Mouse (Mus musculus) midbrain, embryonic 14.5 days (tissue): ENCODE data around the gene Pramel3. TPM values are rescaled to one million over a fixed set of nuclear protein-coding genes. Genes with fewer than 3 reads are reported as not detected.
"Not testable (repeated sequence)": the region's sequence is repeated elsewhere in the genome, so short reads cannot be mapped to it uniquely, and the experiment has no call there.

ENCODE experiments used
- ATAC-seq: fragments of 200-750 bp; cut with Nextera tagmentation; 2 replicates; pipeline ENCODE4 v1.8.0; 2017; ENCODE audit warnings: moderate number of reproducible peaks, moderate library complexity; ENCODE audit not compliant: low FRiP score, low TSS enrichment
- DNase-seq: peaks from one replicate; pipeline ENCODE4 v3.0.0-alpha.2; 2015
- H3K27ac ChIP-seq: fragments of 300-500 bp; sonication (generic); replicated peaks from 2 replicates; pipeline ENCODE4 v1.5.1; 2014; ENCODE audit warnings: mild to moderate bottlenecking, low read depth, low read length, moderate library complexity
- H3K27me3 ChIP-seq: fragments of 300-500 bp; sonication (generic); 2 replicates; pipeline ENCODE4 v1.6.1; 2014; ENCODE audit warnings: low read length, control low read depth, mixed read lengths; ENCODE audit not compliant: control insufficient read depth, insufficient read depth
- H3K36me3 ChIP-seq: fragments of 300-500 bp; sonication (generic); 2 replicates; pipeline ENCODE4 v1.6.1; 2014; ENCODE audit warnings: low read length, control low read depth; ENCODE audit not compliant: control insufficient read depth, insufficient read depth
- H3K4me1 ChIP-seq: fragments of 300-500 bp; sonication (generic); 2 replicates; pipeline ENCODE4 v1.6.1; 2014; ENCODE audit warnings: mild to moderate bottlenecking, antibody characterized with exemption, low read length, control low read depth; ENCODE audit not compliant: control insufficient read depth, insufficient read depth
- H3K4me2 ChIP-seq: fragments of 300-500 bp; sonication (generic); 2 replicates; pipeline ENCODE4 v1.6.1; 2014; ENCODE audit warnings: mild to moderate bottlenecking, low read length, moderate library complexity
- H3K4me3 ChIP-seq: fragments of 300-500 bp; sonication (generic); replicated peaks from 2 replicates; pipeline ENCODE4 v1.5.1; 2014; ENCODE audit warnings: low read depth, low read length
- H3K9ac ChIP-seq: fragments of 300-500 bp; sonication (generic); replicated peaks from 2 replicates; pipeline ENCODE4 v1.6.1; 2014; ENCODE audit warnings: mild to moderate bottlenecking, low read length, moderate library complexity
- H3K9me3 ChIP-seq: fragments of 300-500 bp; sonication (generic); 2 replicates; pipeline ENCODE4 v1.6.1; 2016; ENCODE audit warnings: low read length, control low read depth, mixed read lengths; ENCODE audit not compliant: control insufficient read depth
- WGBS: fragments of 180-500 bp; shearing (Covaris S2); extraction: QIAGEN DNeasy Blood & Tissue Kit; methylation state at CpG from one replicate; pipeline ENCODE4 v1.1.7; 2014; 5-methylcytosine and 5-hydroxymethylcytosine counted together
- polyA plus RNA-seq: library from polyadenylated mRNA; unstranded; fragments of >200 nt; fragmentation: Nextera tagmentation; extraction: Ambion mirVana; gene quantifications from 2 replicates; pipeline ENCODE4 v1.2.1, GENCODE M21; 2014

Gene Pramel3
- not detected in 2 replicates for polyA plus RNA-seq

DNA sequence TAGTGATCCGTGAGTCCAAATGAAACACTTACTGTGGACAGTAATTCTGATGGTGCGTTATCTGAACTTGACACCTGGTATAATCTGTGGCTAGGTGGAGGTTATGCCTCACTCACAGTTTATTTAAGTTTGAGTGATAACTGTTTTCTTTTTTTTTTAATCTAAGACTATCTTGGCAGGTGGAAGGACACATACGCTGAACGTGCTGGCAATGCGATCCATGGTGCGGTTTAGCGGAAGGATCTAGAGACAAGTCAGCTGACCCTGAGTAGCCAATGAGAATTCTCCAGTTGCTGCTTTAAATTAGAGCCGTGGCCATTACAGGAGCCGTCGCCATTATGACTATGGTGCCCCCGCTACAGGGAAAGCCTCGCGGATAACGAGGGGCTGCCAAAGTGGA is at the start of gene Pramel3:
Pramel3 (plus strand) TSS at position 301 of the 400 bp plus-strand sequence.
- H3K9me3 ChIP-seq, H3K27me3 ChIP-seq, H3K4me3 ChIP-seq, H3K4me1 ChIP-seq, ATAC-seq, H3K4me2 ChIP-seq, DNase-seq, H3K9ac ChIP-seq, H3K36me3 ChIP-seq, H3K27ac ChIP-seq: not testable (repeated sequence)
- 97% methylated on average over 14 of the region's 14 CpGs for WGBS

GRCm38 (mm10) chrX:135360685-135361084 is 58.6 kb downstream of the Pramel3 start:
- H3K36me3 ChIP-seq, H3K9me3 ChIP-seq, H3K4me1 ChIP-seq, H3K27ac ChIP-seq, DNase-seq, H3K27me3 ChIP-seq, H3K4me3 ChIP-seq, ATAC-seq, H3K4me2 ChIP-seq, H3K9ac ChIP-seq: not testable (repeated sequence)
- 22% methylated on average over 3 of the region's 6 CpGs for WGBS

DNA sequence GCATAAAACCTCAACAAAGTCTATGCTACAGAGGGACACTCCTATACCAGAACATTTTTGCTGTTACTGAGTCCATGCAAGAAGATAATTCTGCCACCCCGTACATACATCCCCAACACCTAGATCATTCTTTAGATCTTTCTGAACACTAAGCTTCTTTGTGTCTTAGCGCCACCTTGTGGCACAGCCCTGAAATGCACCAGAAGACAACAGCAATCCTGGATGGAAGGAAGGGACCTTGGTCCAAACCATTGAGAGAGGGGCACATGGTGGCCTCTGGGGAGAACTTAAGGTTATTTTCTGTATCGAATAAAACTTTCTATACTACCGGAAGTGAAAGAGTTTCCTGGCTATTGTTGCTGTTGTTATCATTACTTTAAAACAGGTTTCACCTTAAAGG is 59.8 kb downstream of the Pramel3 start:
- not testable (repeated sequence) for H3K4me2 ChIP-seq, H3K36me3 ChIP-seq, H3K27ac ChIP-seq, ATAC-seq, H3K9me3 ChIP-seq, H3K4me1 ChIP-seq, H3K27me3 ChIP-seq, DNase-seq, H3K4me3 ChIP-seq, H3K9ac ChIP-seq
- no CpG with 5 or more reads among the region's 4 CpGs for WGBS

Other genes with a start within 250 kb of the Pramel3 start
- gene Gm15023, start 124.7 kb upstream of the Pramel3 start, polyA plus RNA-seq = not detected in 2 replicates
- 14.6 and 26.2 TPM in 2 replicates for gene Tceal6, start 91.6 kb upstream of the Pramel3 start, polyA plus RNA-seq
- gene Gm5128, start 71.0 kb downstream of the Pramel3 start, polyA plus RNA-seq = not detected in 2 replicates
- not detected in 2 replicates for gene Gm7903, start 131.5 kb downstream of the Pramel3 start, polyA plus RNA-seq
- not detected in 2 replicates for gene AV320801, start 192.3 kb downstream of the Pramel3 start, polyA plus RNA-seq